Mouse (Mus musculus): ENCODE data around the gene Tmem18. TPM values are rescaled to one million over a fixed set of nuclear protein-coding genes. Genes with fewer than 3 reads are reported as not detected.

The Tmem18 gene
- polyA plus RNA-seq, 1 experiment from 2014 or later: 28.0 TPM

DNA sequence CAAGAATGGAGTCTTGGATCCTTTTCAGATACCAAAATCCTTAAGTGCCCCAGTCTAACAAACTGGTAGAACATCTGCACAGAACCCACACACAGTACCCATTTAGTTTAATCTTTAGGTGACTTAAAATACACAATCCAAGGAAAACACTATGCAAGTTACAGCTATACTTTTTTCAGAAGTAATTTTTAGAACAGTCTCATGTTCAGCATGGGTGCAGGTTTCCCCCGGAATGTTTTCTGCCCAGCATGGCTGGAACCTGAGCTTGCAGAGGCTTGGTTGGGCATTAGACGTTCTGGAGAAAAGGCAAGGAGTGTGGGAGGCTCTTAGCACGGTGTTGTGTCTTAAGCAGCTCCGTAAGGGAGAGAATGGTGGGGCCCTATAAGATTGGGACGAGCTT is 7.6 kb downstream of the Tmem18 start:
- no peaks in the 10 kb centered on the region for H3K27me3 ChIP-seq (ENCODE audit: control insufficient read depth, insufficient read depth, low read length)
- 91% methylated on average over 5 of the region's 5 CpGs for WGBS
- ATAC-seq (ENCODE audit: low FRiP score) (no peak), DNase-seq (ENCODE audit: low spot score, missing footprints) (no peak)
- no peak overlapping the region for H3K9ac ChIP-seq (ENCODE audit: low read length)
- no peaks in the 10 kb centered on the region for H3K9me3 ChIP-seq (ENCODE audit: control insufficient read depth, low read length)
- no peaks in the 10 kb centered on the region for H3K4me1 ChIP-seq (ENCODE audit: control insufficient read depth, insufficient read depth, low read length)
- H3K4me2 ChIP-seq: no peak overlapping the region
- H3K27ac ChIP-seq (ENCODE audit: low read depth, low read length): no peak overlapping the region
- H3K36me3 ChIP-seq (ENCODE audit: control insufficient read depth, insufficient read depth, low read length): no peaks in the 10 kb centered on the region
- no peak overlapping the region for H3K4me3 ChIP-seq (ENCODE audit: low read depth, low read length)

DNA sequence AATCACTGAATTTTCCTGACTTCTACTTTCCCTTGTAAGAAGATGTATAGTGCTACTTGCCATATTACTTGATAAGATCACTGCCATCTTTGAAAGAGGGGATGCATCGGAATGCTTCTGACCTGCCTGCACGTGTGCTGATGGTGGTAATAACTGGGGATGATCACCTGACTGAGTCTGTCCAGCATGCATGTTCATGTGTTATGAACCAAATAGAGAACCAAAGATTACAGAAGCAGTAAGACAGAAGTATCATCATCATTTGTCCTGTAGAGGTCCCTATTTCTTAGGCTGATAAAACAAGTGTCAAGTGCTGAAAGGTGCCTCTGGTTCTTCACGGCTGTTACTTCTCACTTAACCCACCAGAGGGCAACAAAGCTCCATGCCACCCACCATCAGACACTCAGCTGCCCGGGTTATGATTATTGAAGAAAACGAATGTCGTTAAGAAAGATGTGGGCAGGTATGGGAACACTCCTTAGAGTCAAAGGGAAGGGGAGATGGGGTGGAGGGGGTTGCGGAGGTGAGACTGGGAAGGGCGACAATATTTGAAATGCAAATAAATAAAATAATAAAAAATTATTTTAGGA is 12.7 kb downstream of the Tmem18 start:
- DNase-seq (ENCODE audit: low spot score, missing footprints) (peak; percentile 92), ATAC-seq (ENCODE audit: low FRiP score) (peak; percentile 35; the same call in 1 of the 2 replicates)
- Histone ChIP-seq H3K4me2 (no peak overlapping the region), H3K9ac (ENCODE audit: low read length) (no peak overlapping the region), H3K9me3 (ENCODE audit: control insufficient read depth, low read length) (no peaks in the 10 kb centered on the region), H3K36me3 (ENCODE audit: control insufficient read depth, insufficient read depth, low read length) (no peaks in the 10 kb centered on the region), H3K27ac (ENCODE audit: low read depth, low read length) (no peak overlapping the region), H3K4me1 (ENCODE audit: control insufficient read depth, insufficient read depth, low read length) (no peaks in the 10 kb centered on the region), H3K4me3 (ENCODE audit: low read depth, low read length) (no peak overlapping the region), H3K27me3 (ENCODE audit: control insufficient read depth, insufficient read depth, low read length) (no peaks in the 10 kb centered on the region)
- WGBS: 43% methylated on average over 8 of the region's 8 CpGs

DNA sequence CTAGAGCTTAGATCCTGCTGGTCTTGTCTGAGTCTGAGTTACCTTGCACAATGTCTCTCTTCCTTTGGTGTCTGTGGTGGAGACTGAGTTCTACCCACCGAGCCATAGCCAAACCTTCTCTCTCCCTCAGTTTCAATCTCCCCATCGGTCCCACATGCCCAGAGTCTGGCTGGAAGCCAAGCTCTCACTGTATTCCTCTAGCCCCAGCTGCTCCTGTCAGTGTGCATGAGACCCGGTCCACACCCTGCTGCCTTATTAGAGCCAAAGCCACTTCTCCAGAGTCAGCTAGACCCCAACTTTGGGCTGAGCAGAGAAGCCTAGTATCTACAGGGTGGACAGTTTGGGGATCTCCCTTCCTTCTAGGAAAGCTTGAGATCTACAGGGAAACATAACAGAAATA is 14.7 kb downstream of the Tmem18 start:
- ATAC-seq (ENCODE audit: low FRiP score): no peak
- DNase-seq (ENCODE audit: low spot score, missing footprints): no peak
- 84% methylated on average over 3 of the region's 3 CpGs for WGBS

DNA sequence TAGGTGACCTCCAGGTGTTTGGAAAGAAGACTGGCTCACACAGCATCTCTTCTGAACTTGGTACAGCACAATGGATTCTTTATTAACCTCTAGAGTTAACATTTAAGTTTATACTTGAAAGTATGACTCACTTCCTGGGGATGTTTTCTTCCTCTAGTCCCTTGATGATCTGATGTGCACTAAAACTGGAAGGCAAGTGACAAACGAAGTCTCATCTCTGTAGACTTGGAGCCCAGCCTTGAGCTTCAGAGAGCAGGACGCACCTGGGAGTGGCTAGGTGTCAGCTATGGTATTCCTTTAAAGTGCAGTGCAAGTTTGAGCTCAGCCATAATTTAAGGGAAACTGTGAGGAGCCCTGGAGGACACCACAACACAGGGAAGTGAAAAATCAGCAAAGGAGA is 15.2 kb downstream of the Tmem18 start:
- no peak overlapping the region for H3K4me2 ChIP-seq
- no peaks in the 10 kb centered on the region for H3K36me3 ChIP-seq (ENCODE audit: control insufficient read depth, insufficient read depth, low read length)
- 82% methylated on average over 2 of the region's 2 CpGs for WGBS
- ATAC-seq (ENCODE audit: low FRiP score) (no peak), DNase-seq (ENCODE audit: low spot score, missing footprints) (no peak)
- H3K4me3 ChIP-seq (ENCODE audit: low read depth, low read length): no peak overlapping the region
- H3K9me3 ChIP-seq (ENCODE audit: control insufficient read depth, low read length): no peaks in the 10 kb centered on the region
- H3K9ac ChIP-seq (ENCODE audit: low read length): no peak overlapping the region
- no peaks in the 10 kb centered on the region for H3K27me3 ChIP-seq (ENCODE audit: control insufficient read depth, insufficient read depth, low read length)
- H3K27ac ChIP-seq (ENCODE audit: low read depth, low read length): no peak overlapping the region
- no peaks in the 10 kb centered on the region for H3K4me1 ChIP-seq (ENCODE audit: control insufficient read depth, insufficient read depth, low read length)

More for the DNA sequence above, 14.7 kb downstream of the Tmem18 start:
- Histone ChIP-seq H3K9ac (ENCODE audit: low read length) (no peak overlapping the region), H3K4me1 (ENCODE audit: control insufficient read depth, insufficient read depth, low read length) (no peaks in the 10 kb centered on the region), H3K4me2 (no peak overlapping the region), H3K4me3 (ENCODE audit: low read depth, low read length) (no peak overlapping the region), H3K27me3 (ENCODE audit: control insufficient read depth, insufficient read depth, low read length) (no peaks in the 10 kb centered on the region), H3K27ac (ENCODE audit: low read depth, low read length) (no peak overlapping the region), H3K36me3 (ENCODE audit: control insufficient read depth, insufficient read depth, low read length) (no peaks in the 10 kb centered on the region), H3K9me3 (ENCODE audit: control insufficient read depth, low read length) (no peaks in the 10 kb centered on the region)

DNA sequence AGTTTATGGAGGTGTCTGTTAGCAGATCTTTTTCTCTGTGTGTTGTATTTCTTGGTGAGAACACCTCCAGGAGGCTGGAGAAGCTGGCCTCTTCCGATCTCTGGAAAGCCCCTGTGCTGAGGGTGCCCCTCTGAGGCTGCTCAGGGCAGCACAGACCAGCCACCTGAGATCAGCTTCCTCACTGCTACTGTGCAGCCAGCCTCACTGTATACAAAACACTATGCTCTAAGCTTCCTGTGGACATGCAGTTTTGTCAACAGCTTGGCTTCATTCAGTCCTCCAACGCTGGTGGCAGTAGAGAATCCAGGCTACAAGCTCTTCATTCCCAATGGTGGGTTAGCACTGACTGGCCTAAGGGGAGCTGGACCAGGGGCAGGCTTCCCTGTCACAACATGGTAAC is 15.8 kb downstream of the Tmem18 start:
- WGBS: 82% methylated on average over 2 of the region's 2 CpGs
- DNase-seq (ENCODE audit: low spot score, missing footprints) (no peak), ATAC-seq (ENCODE audit: low FRiP score) (no peak)
- Histone ChIP-seq H3K4me2 (no peak overlapping the region), H3K36me3 (ENCODE audit: control insufficient read depth, insufficient read depth, low read length) (no peaks in the 10 kb centered on the region), H3K27me3 (ENCODE audit: control insufficient read depth, insufficient read depth, low read length) (no peaks in the 10 kb centered on the region), H3K27ac (ENCODE audit: low read depth, low read length) (no peak overlapping the region), H3K9ac (ENCODE audit: low read length) (no peak overlapping the region), H3K4me1 (ENCODE audit: control insufficient read depth, insufficient read depth, low read length) (no peaks in the 10 kb centered on the region), H3K9me3 (ENCODE audit: control insufficient read depth, low read length) (no peaks in the 10 kb centered on the region), H3K4me3 (ENCODE audit: low read depth, low read length) (no peak overlapping the region)

DNA sequence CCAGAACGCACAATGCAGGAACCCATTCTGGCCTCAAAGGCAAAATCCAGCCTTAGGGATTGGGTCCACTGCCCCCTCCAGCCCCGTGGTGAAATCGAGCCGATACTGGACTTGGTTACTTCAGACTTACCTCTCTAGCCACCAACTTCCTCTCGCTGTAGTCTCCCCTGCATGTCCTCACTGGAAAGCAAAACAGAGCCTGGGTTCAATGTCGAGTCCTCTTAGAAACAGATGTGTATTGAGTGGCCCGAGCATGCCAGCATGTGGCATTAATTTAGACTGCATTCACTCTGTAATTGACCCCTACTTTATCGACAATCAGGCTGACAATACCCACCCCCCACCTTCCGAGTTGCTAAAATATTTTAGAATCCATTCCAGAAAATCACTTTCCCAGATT is 19.8 kb downstream of the Tmem18 start:
- no peak for DNase-seq (ENCODE audit: low spot score, missing footprints)
- no peak overlapping the region for H3K9ac ChIP-seq (ENCODE audit: low read length)
- H3K9me3 ChIP-seq (ENCODE audit: control insufficient read depth, low read length): no peaks in the 10 kb centered on the region
- 77% methylated on average over 9 of the region's 9 CpGs for WGBS
- H3K27ac ChIP-seq (ENCODE audit: low read depth, low read length): no peak overlapping the region
- no peak overlapping the region for H3K4me3 ChIP-seq (ENCODE audit: low read depth, low read length)
- H3K27me3 ChIP-seq (ENCODE audit: control insufficient read depth, insufficient read depth, low read length): no peaks in the 10 kb centered on the region
- H3K4me2 ChIP-seq: no peak overlapping the region
- H3K4me1 ChIP-seq (ENCODE audit: control insufficient read depth, insufficient read depth, low read length): no peaks in the 10 kb centered on the region
- no peaks in the 10 kb centered on the region for H3K36me3 ChIP-seq (ENCODE audit: control insufficient read depth, insufficient read depth, low read length)
- ATAC-seq (ENCODE audit: low FRiP score): no peak

DNA sequence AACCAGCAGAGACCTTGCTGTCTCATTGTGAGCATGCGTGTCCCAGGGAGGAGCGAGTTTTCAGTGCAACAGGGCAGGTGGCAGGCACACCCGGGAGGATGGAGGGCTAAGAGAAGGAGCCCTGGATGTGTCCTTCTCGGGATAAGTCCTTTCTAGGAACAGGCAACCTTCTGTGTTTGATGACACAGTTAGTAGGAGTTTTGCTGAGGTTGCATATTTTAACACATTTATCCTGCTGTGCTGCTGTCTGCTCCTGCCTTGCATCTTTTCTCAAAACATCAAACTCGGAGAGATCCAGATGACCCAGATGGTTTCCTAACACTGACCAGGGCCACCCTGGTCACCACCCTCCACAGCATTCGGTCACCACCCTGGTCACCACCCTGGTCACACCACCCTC is 20.6 kb downstream of the Tmem18 start:
- no peaks in the 10 kb centered on the region for H3K4me1 ChIP-seq (ENCODE audit: control insufficient read depth, insufficient read depth, low read length)
- 85% methylated on average over 6 of the region's 6 CpGs for WGBS
- H3K4me2 ChIP-seq: no peak overlapping the region
- H3K9ac ChIP-seq (ENCODE audit: low read length): no peak overlapping the region
- H3K27ac ChIP-seq (ENCODE audit: low read depth, low read length): no peak overlapping the region
- H3K4me3 ChIP-seq (ENCODE audit: low read depth, low read length): no peak overlapping the region
- H3K27me3 ChIP-seq (ENCODE audit: control insufficient read depth, insufficient read depth, low read length): no peaks in the 10 kb centered on the region
- H3K36me3 ChIP-seq (ENCODE audit: control insufficient read depth, insufficient read depth, low read length): no peaks in the 10 kb centered on the region
- DNase-seq (ENCODE audit: low spot score, missing footprints) (no peak), ATAC-seq (ENCODE audit: low FRiP score) (no peak)
- no peaks in the 10 kb centered on the region for H3K9me3 ChIP-seq (ENCODE audit: control insufficient read depth, low read length)

DNA sequence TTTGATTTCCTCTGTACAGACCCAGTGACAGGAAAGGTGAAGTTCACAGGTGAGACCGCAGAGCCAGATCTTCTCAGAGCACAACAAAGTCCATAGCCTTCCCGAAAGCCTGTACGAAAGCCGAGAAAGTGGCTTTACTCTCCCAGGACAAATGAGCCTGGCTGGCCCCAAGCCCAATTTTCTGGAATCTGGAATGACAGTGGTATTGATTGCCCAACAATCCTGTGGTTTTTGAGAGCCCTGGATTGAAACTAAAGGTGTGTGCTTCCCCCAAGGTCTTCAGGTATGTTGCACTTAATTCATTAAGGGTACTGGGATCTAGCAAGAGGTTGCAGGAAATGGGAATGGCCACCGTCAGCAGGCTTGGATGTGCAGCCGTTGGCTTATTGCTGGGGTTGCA is 21.7 kb downstream of the Tmem18 start:
- Histone ChIP-seq H3K27me3 (ENCODE audit: control insufficient read depth, insufficient read depth, low read length) (no peaks in the 10 kb centered on the region), H3K9me3 (ENCODE audit: control insufficient read depth, low read length) (no peaks in the 10 kb centered on the region), H3K36me3 (ENCODE audit: control insufficient read depth, insufficient read depth, low read length) (no peaks in the 10 kb centered on the region), H3K4me2 (no peak overlapping the region), H3K4me3 (ENCODE audit: low read depth, low read length) (no peak overlapping the region), H3K9ac (ENCODE audit: low read length) (no peak overlapping the region), H3K27ac (ENCODE audit: low read depth, low read length) (no peak overlapping the region), H3K4me1 (ENCODE audit: control insufficient read depth, insufficient read depth, low read length) (no peaks in the 10 kb centered on the region)
- WGBS: 92% methylated on average over 6 of the region's 6 CpGs
- no peak for ATAC-seq (ENCODE audit: low FRiP score)
- DNase-seq (ENCODE audit: low spot score, missing footprints): no peak

DNA sequence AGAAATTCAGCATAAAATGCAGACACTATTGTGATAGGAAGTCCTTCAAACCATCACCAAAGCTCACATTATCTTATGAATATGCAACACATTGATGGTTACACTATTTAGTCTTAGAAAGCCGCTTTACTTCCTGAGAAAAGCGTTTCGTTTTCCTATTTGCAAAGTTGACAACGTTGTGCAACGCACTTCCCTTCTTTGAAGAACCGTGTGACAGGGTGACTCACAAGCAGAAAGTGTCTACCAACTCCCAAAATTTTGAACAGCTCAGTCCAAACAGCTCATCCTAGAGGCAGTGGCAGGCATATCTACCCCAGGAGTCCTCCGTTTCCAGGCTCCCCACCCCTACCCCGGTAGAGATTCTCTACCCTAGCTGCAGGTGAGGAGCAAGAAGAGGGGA is 22.5 kb downstream of the Tmem18 start:
- WGBS: 83% methylated on average over 8 of the region's 8 CpGs

More for the DNA sequence above, 22.5 kb downstream of the Tmem18 start:
- H3K27ac ChIP-seq (ENCODE audit: low read depth, low read length): no peak overlapping the region
- no peaks in the 10 kb centered on the region for H3K9me3 ChIP-seq (ENCODE audit: control insufficient read depth, low read length)
- H3K36me3 ChIP-seq (ENCODE audit: control insufficient read depth, insufficient read depth, low read length): no peaks in the 10 kb centered on the region
- no peak overlapping the region for H3K9ac ChIP-seq (ENCODE audit: low read length)
- H3K4me3 ChIP-seq (ENCODE audit: low read depth, low read length): no peak overlapping the region
- no peaks in the 10 kb centered on the region for H3K4me1 ChIP-seq (ENCODE audit: control insufficient read depth, insufficient read depth, low read length)
- H3K27me3 ChIP-seq (ENCODE audit: control insufficient read depth, insufficient read depth, low read length): no peaks in the 10 kb centered on the region
- DNase-seq (ENCODE audit: low spot score, missing footprints): no peak
- H3K4me2 ChIP-seq: no peak overlapping the region
- ATAC-seq (ENCODE audit: low FRiP score): no peak

All from midbrain, embryonic 11.5 days (tissue).